Mouse (Mus musculus): ENCODE measurements around the gene Rnf39.

DNA sequence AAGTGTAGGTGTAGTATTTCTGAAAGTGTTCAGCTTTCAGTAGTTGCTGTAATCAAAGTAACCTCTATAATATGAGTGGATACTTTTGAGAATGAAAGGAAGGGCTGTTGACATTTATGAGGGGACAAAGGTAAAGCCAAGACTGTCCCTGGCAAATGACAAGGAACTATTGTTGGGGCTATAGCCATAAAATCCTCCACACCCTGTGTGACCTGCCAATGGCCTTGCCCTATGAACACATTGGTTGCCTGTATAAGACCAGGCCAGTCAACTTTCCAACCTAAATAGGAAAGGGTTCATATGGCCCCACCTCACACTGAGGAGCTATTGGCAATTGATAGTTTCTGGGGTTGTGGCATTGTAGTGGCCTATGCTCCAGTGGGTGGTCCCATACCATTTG lies 45.7 kb upstream of the Rnf39 start:
- TF ChIP-seq POLR2A (IDR thresholded peaks at IDR 0.05; ENCODE audit: extremely low read depth, insufficient read depth, low read length): no peak
- TF ChIP-seq CTCF (IDR thresholded peaks at IDR 0.05; ENCODE audit: low read depth, low read length): no peak
